Mouse (Mus musculus): ENCODE measurements around the gene Id4.

The Id4 gene

GRCm38 (mm10) chr13:48260690-48261278 lies at the start of gene Id4:
Id4 (plus strand) TSS chr13:48261228.
- DNase-seq: peak; percentile 93

GRCm38 (mm10) chr13:48227136-48227535 lies 33.9 kb upstream of the Id4 start:
- DNase-seq: peak; percentile 36

GRCm38 (mm10) chr13:48227712-48228111 lies 33.3 kb upstream of the Id4 start:
- peak; percentile 92 for DNase-seq

- no peak for DNase-seq
Observed at GRCm38 (mm10) chr13:48228114-48228513, 32.9 kb upstream of the Id4 start.

GRCm38 (mm10) chr13:48230996-48231395 lies 30.0 kb upstream of the Id4 start:
- DNase-seq: no peak

GRCm38 (mm10) chr13:48236436-48236835 lies 24.6 kb upstream of the Id4 start:
- no peak for DNase-seq

GRCm38 (mm10) chr13:48236865-48237264 lies 24.2 kb upstream of the Id4 start:
- no peak for DNase-seq

- no peak for DNase-seq
Observed at GRCm38 (mm10) chr13:48237516-48237915, 23.5 kb upstream of the Id4 start.

GRCm38 (mm10) chr13:48245235-48246012 lies 15.6 kb upstream of the Id4 start:
- DNase-seq: no peak

- no peak for DNase-seq
Observed at GRCm38 (mm10) chr13:48252559-48252958, 8.5 kb upstream of the Id4 start.

GRCm38 (mm10) chr13:48255026-48255425 lies 6.0 kb upstream of the Id4 start:
- no peak for DNase-seq

- DNase-seq: peak; percentile 46
Observed at GRCm38 (mm10) chr13:48261341-48262221, 553 bp downstream of the Id4 start.

- DNase-seq: peak; percentile 19
Observed at GRCm38 (mm10) chr13:48262451-48262969, 1.5 kb downstream of the Id4 start.

GRCm38 (mm10) chr13:48265029-48265428 lies 4.0 kb downstream of the Id4 start:
- DNase-seq: no peak

GRCm38 (mm10) chr13:48273451-48274069 lies 12.5 kb downstream of the Id4 start:
- DNase-seq: peak; percentile 47

- no peak for DNase-seq
Observed at GRCm38 (mm10) chr13:48274107-48274506, 13.1 kb downstream of the Id4 start.

GRCm38 (mm10) chr13:48276981-48277380 lies 16.0 kb downstream of the Id4 start:
- DNase-seq: no peak

- no peak for DNase-seq
Observed at GRCm38 (mm10) chr13:48284426-48284825, 23.4 kb downstream of the Id4 start.

GRCm38 (mm10) chr13:48284918-48285693 lies 24.1 kb downstream of the Id4 start:
- no peak for DNase-seq

- peak; percentile 6 for DNase-seq
Observed at GRCm38 (mm10) chr13:48290427-48290826, 29.4 kb downstream of the Id4 start.

- DNase-seq: no peak
Observed at GRCm38 (mm10) chr13:48314500-48314899, 53.5 kb downstream of the Id4 start.
